Mouse (Mus musculus): ENCODE measurements at regions not wholly inside any gene's neighbourhood (a gene's known extent, or its start where the extent isn't known, plus 50 kb on each side); places are given as distances from the start of the nearest gene placed in this dataset.
A peak's percentile ranks its signal among the peaks of the same experiment; 100 is the strongest.

DNA sequence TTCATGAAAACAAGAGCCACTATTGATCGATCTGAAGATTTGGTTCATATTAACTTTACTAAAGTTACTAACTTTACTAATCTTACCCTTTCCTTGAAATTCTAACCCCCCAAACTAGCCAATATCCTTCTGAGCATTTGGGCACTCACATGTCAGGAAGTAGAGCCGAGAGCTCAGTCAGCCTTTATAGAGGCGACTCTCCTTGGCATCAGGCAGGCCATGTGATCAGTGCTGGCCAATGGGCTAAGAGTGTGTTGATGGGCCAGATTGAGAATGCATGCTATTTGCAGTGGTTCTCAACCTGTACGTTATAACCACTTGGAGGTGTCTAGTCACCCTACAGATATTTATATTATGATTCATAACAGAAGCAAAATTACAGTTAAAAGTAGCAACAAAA, 69.6 kb upstream of the Slc35b4 start:
- H3K27ac ChIP-seq (replicated peaks) = no peak overlapping the region
- H3K27me3 ChIP-seq (ENCODE audit: low read depth, poor library complexity, severe bottlenecking) = no peaks in the 10 kb centered on the region
- H3K9me3 ChIP-seq (replicated peaks) = no peaks in the 10 kb centered on the region
- 84% methylated on average over 4 of the region's 4 CpGs for WGBS
- H3K4me1 ChIP-seq = 0 out of 2 replicates have a peak, but pooled peaks cover 4% of the 10 kb centered on the region
- no peak overlapping the region for H3K4me3 ChIP-seq
- H3K36me3 ChIP-seq = no peaks in the 10 kb centered on the region
- DNase-seq (ENCODE audit: low spot score) = no peak

DNA sequence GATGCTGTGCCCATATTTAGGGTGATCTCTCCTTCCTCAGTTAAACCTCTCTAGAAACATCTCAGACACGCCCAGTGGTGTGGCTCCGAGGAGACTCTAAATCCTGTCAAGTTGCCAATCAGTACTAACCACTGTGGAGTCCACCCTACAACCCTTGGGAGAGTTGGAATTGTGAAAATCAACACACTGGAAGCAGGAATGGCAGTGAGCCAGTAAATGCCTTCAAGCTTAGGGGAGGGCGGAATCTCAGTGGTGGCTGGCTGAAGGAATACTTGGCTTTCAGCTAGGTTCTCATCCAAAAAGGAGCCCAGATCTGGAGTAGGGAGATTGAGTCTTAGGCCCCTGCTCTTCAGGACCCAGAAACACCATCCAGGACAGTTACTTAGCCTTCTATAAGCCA, 66.1 kb upstream of the Slc35b4 start:
- Histone ChIP-seq H3K27me3 (ENCODE audit: low read depth, poor library complexity, severe bottlenecking) (no peaks in the 10 kb centered on the region), H3K4me3 (no peak overlapping the region), H3K4me1 (peaks cover 14% of the 10 kb centered on the region), H3K9me3 (replicated peaks) (no peaks in the 10 kb centered on the region), H3K36me3 (no peaks in the 10 kb centered on the region), H3K27ac (replicated peaks) (no peak overlapping the region)
- WGBS = 88% methylated on average over 3 of the region's 3 CpGs
- no peak for DNase-seq (ENCODE audit: low spot score)

GRCm38 (mm10) chr6:34242486-34242885, 65.6 kb upstream of the Slc35b4 start:
- 28% methylated on average over 9 of the region's 9 CpGs for WGBS
- Histone ChIP-seq H3K4me3 (no peak overlapping the region), H3K27me3 (ENCODE audit: low read depth, poor library complexity, severe bottlenecking) (no peaks in the 10 kb centered on the region), H3K36me3 (no peaks in the 10 kb centered on the region), H3K9me3 (replicated peaks) (no peaks in the 10 kb centered on the region), H3K27ac (replicated peaks) (no peak overlapping the region), H3K4me1 (peaks cover 14% of the 10 kb centered on the region)
- no peak for DNase-seq (ENCODE audit: low spot score)

GRCm38 (mm10) chr6:34235132-34235531, 58.2 kb upstream of the Slc35b4 start:
- no peak for DNase-seq (ENCODE audit: low spot score)
- Histone ChIP-seq H3K27me3 (ENCODE audit: low read depth, poor library complexity, severe bottlenecking) (no peaks in the 10 kb centered on the region), H3K36me3 (no peaks in the 10 kb centered on the region), H3K27ac (replicated peaks) (0 out of 2 replicates have a peak overlapping the region, but pooled peaks have one; percentile 14), H3K4me3 (no peak overlapping the region), H3K4me1 (peaks cover 9% of the 10 kb centered on the region), H3K9me3 (replicated peaks) (no peaks in the 10 kb centered on the region)
- 54% methylated on average over 10 of the region's 10 CpGs for WGBS

GRCm38 (mm10) chr6:34234443-34235020, 57.6 kb upstream of the Slc35b4 start:
- Histone ChIP-seq H3K9me3 (replicated peaks) (no peaks in the 10 kb centered on the region), H3K36me3 (no peaks in the 10 kb centered on the region), H3K27me3 (ENCODE audit: low read depth, poor library complexity, severe bottlenecking) (no peaks in the 10 kb centered on the region; the same call in 1 of the 2 replicates), H3K4me1 (peaks cover 10% of the 10 kb centered on the region; the same call in 1 of the 2 replicates), H3K27ac (replicated peaks) (no peak overlapping the region), H3K4me3 (no peak overlapping the region)
- DNase-seq (ENCODE audit: low spot score) = no peak
- WGBS = 83% methylated on average over 5 of the region's 5 CpGs

- Histone ChIP-seq H3K4me3 (no peak overlapping the region), H3K9me3 (replicated peaks) (no peaks in the 10 kb centered on the region), H3K27ac (replicated peaks) (no peak overlapping the region), H3K4me1 (peaks cover 13% of the 10 kb centered on the region; the same call in 1 of the 2 replicates), H3K27me3 (ENCODE audit: low read depth, poor library complexity, severe bottlenecking) (no peaks in the 10 kb centered on the region; the same call in 1 of the 2 replicates), H3K36me3 (no peaks in the 10 kb centered on the region)
- DNase-seq (ENCODE audit: low spot score) = peak; percentile 43
- 49% methylated on average over 13 of the region's 13 CpGs for WGBS
Measured at GRCm38 (mm10) chr6:34230768-34231381, 54.0 kb upstream of the Slc35b4 start.

GRCm38 (mm10) chr6:34227131-34227530, 50.2 kb upstream of the Slc35b4 start:
- Histone ChIP-seq H3K4me3 (no peak overlapping the region), H3K27me3 (ENCODE audit: low read depth, poor library complexity, severe bottlenecking) (no peaks in the 10 kb centered on the region; the same call in 1 of the 2 replicates), H3K27ac (replicated peaks) (no peak overlapping the region), H3K9me3 (replicated peaks) (peaks cover 7% of the 10 kb centered on the region), H3K36me3 (no peaks in the 10 kb centered on the region), H3K4me1 (peaks cover 7% of the 10 kb centered on the region; the same call in 1 of the 2 replicates)
- WGBS = 95% methylated on average over 4 of the region's 4 CpGs
- no peak for DNase-seq (ENCODE audit: low spot score)

Measured in midbrain, embryonic 10.5 days (tissue).